Mouse (Mus musculus): ENCODE measurements around the gene Cacng2.

GRCm38 (mm10) chr15:78066475-78066874 is 53.4 kb downstream of the Cacng2 start:
- TF ChIP-seq CTCF (IDR thresholded peaks at IDR 0.05) (no peak), EP300 (IDR thresholded peaks at IDR 0.05) (no peak)
